Mouse (Mus musculus) liver, adult 2 months (tissue): ENCODE results near the gene Arhgef3.

Source experiments
- CTCF ChIP-seq: fragments of 200-500 bp; IDR thresholded peaks from 2 replicates; pipeline ENCODE4 v1.5.1; 2011; ENCODE audit warnings: low read depth, low read length, control low read depth
- POLR2A ChIP-seq: fragments of 200-500 bp; IDR thresholded peaks from 2 replicates; pipeline ENCODE4 v1.6.1; 2011; ENCODE audit warnings: low read length, control low read depth; ENCODE audit not compliant: insufficient read depth; ENCODE audit errors: extremely low read depth

DNA sequence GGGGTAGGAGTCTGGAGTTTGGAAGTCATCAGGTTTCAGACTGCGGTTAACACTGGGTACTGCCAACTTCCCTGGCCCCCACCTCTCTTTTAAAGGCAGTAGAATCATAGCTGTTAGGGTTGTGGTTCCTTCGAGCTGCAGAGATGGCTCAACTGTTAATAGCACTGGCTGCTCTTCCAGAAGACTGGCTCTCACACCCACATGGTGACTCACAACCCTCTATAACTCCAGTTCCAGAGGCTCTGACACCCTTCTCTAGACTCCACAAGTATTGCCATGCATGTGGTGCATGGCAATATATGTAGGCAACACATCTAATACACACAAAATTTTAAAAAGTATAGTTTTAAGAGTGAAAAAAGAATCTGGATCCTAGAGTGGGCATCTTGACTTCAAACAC lies 128.1 kb downstream of the Arhgef3 start:
- TF ChIP-seq CTCF (no peak), POLR2A (no peak)
